Mouse (Mus musculus): ENCODE results near the gene Cmtm5.
"Not testable (repeated sequence)": the region's sequence is repeated elsewhere in the genome, so short reads cannot be mapped to it uniquely, and the experiment has no call there.

Cmtm5 gene

DNA sequence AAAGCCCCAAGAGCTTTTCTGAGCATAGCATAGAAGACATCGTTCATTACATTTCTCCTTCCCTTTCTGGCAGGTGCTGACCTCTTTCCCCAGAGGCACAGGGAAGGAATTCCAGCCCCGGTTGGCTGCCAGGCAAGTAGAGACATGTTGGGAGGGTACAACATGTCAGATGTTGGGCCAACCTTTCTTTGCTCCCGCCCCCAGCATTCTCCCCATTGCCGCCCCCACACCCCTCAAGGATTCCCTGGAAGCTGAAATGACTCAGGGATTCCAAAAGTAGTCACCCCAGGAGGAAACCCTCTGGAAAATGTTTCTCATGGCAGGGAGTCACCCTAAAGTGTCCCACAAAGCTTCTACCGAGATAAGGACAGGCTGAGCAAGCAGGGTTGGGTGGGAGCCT, 6.3 kb upstream of the Cmtm5 start:
- in situ Hi-C loops (cut with MboI; ENCODE audit: unreplicated experiment in 2 of 2), result no loop called here

DNA sequence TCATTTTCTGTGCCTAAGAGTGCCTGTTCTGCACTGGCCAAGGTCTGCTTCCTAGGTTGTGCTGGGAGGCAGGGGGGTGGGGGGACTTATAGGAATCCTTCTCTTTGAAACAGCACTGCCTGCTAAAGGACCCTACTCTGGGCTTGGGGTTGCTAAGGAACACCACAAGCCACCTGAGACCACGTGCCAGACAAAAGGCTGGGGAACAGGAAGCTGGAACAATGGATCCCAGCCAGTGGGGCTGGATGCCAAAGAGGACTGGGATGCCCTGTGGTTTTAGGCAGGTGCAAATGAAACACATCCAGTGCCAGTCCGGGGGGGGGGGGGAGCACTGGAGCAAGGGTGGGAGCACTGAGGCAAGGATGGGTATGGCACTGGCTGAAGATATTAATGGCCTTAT, 5.6 kb upstream of the Cmtm5 start:
- in situ Hi-C loops (cut with MboI; ENCODE audit: unreplicated experiment in 2 of 2), result no loop called here

DNA sequence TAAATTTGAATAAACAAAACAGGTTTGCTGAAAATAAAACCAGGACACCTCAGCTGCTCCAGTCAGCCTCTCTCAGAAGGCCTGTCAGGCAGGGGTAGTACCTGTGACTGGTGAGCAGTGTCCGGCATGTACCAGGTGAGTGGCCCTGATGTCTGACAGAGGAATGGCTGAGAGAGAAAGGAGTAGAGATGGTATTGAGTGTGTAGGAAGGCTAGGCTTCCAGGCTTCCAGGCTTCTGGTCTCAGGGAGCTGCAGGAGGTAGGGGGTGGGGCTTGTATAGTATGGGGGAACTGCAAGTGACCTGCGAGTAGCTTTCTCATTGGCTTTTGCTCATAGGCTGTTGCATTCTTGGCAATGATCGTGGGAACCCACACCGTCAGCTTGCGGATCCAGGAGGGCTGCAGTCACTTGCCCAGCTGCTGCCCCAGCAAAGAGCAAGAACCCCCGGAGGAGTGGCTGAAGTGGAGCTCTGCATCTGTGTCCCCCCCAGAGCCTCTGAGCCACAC, 3.4 kb upstream of the Cmtm5 start, which contains the start of gene Il25:
TSS of gene Il25 (plus strand) at position 51 of the 506 bp plus-strand sequence.
- in situ Hi-C loops (cut with MboI; ENCODE audit: unreplicated experiment in 2 of 2), result no loop called here

DNA sequence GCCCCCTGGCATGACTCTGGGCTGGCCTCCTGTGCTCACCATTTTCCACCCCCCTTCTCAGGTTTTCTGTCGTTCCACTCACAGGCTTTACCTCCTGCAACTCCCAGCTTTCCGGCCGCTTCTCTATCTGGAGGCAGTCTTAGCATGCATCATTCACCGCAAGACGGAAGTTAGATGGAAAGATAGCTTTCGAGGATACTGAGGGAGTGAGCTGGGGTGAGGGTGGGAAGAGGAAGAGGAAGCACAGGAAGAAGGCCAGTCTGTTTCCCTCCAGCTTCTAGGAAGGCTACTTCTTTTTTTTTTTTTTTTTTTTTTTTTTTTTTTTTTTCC, 735 bp downstream of the Cmtm5 start:
- in situ Hi-C loops (cut with MboI; ENCODE audit: unreplicated experiment in 2 of 2), result loop anchor here in 1 of 2 experiments (5.0 kb wide), 1 partner anchor 94 kb away; no protein-coding TSS in a partner anchor

DNA sequence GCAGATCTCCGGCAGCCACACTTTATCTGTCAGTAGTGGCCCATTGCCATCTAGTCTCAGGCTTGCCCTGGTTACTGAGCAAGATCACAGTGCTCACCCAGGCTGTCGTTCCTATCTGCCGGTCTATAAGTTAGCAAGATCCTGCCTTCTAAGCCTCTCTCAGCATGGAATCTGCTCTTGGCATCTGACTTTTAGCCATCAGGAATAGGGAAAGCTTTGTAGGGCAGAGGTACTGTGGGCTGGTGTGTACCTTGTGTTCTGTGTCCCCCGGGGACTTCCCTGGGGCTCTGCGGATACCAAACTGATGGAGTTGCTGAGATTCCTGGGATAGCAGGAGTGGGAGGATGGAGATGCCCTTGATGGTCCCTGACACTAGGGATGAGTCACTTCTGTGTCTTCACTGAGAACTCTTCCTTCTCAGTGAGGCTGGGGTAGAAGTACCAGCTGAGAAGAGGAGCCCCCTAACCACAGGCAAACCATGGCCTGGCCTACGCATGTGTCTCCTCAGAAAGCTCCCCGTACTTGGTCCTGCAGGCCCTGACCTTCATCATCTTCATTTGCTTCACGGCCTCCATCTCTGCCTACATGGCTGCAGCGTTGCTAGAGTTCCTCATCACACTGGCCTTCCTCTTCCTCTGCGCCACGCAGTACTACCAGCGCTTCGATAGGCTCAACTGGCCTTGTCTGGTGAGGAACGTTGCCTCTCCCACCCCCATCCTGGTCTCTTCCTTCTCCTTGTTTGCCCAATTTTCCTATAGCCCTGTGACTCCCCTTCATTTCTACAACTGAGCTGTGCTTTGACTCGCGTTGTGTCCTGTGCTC, 1.5 kb downstream of the Cmtm5 start:
- in situ Hi-C loops (cut with MboI; ENCODE audit: unreplicated experiment in 2 of 2), result loop anchor here in 1 of 2 experiments (5.0 kb wide), 1 partner anchor 95 kb away; no protein-coding TSS in a partner anchor

DNA sequence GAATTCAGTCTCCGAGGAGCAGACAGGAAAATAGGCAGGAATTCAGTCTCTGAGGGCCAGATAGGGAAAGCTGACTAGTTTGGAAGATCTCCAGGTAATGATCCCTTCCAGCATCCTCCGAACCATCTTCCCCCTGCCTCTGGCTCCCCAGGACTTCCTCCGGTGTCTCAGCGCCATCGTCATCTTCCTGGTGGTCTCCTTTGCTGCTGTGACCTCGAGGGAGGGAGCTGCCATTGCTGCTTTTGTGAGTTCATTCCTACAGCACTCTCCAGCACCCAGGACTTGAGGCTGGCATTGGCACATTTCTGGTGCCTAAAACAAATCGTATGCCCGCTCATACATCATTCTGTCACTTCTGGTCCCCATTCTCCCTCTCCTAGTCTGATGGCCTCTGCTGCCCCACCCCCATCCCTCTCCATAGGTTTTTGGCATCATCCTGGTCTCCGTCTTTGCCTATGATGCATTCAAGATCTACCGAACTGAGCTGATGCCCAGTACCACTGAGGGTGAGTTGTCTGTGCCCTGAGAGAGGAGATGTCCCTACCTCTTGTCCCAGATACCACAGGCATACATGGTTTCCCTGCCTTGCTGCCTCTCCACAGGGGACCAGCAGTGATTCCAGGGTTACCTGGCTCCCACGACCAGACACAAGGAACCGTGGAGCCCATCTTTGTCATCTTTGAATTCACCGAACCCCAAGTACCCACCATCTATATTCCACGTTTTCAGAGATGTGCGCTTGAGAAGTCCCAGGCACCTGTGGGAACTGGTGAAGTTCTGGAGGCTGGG, 2.6 kb downstream of the Cmtm5 start:
- in situ Hi-C loops (cut with MboI; ENCODE audit: unreplicated experiment in 2 of 2), result loop anchor here in 1 of 2 experiments (5.0 kb wide), 1 partner anchor 96 kb away; no protein-coding TSS in a partner anchor

DNA sequence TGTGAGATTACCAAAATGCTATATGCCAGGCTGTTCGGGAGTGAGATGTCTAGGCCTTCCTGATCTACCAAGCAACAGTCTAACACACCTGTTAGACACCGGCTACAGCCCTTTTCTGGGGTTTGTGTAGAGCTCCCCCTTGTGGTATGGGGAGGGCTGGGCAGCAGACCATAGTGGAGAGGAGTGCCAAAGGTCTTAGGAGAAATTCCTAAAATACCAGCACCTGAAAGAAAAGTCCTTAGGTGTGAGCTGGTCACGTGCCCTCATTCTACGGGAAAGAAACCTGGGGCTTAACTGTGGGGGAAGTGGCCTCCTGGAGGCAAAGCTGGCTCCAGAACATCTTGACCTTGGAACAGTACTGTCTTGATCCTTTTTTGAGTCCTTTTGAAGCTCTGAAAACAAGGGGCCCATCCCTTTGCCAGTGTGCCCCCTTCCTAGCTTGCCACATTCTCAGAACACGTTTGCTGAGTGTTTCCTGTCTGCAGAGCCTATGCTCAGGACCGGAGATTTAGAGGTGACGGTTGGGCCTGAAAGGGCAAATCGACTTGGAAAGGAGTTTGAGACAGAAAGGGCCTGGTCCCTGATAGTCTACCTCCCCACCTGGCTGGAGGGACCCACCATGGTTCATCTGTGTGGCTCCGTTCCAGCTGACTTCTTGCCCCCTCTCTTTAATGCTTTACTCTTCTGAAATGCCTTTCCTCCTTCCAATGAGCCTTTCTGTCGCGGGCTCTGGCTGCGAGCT, 3.5 kb downstream of the Cmtm5 start:
- in situ Hi-C loops (cut with MboI; ENCODE audit: unreplicated experiment in 2 of 2), result loop anchor here (5.0 kb wide), 1 partner anchor 97 kb away; no protein-coding TSS in a partner anchor

DNA sequence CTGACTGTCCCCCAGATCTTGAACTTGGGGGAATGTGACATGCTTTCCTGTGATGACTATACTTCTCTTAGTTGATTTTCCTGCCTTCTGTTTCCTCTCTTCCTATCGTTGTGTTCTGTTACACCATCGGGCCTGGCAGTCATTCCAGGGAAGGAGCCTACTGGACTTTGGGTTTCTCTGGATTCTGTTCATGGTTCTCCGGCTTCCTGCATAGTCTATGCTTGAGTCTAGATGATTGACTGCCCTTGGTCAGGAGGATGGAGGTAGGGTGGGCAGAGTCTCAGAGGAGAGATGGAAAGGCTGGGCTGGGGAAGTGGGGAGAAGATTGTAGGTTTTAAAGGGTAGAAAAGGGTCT, 4.1 kb downstream of the Cmtm5 start:
- in situ Hi-C loops (cut with MboI; ENCODE audit: unreplicated experiment in 2 of 2), result loop anchor here in 1 of 2 experiments (5.0 kb wide), 1 partner anchor 98 kb away; no protein-coding TSS in a partner anchor

DNA sequence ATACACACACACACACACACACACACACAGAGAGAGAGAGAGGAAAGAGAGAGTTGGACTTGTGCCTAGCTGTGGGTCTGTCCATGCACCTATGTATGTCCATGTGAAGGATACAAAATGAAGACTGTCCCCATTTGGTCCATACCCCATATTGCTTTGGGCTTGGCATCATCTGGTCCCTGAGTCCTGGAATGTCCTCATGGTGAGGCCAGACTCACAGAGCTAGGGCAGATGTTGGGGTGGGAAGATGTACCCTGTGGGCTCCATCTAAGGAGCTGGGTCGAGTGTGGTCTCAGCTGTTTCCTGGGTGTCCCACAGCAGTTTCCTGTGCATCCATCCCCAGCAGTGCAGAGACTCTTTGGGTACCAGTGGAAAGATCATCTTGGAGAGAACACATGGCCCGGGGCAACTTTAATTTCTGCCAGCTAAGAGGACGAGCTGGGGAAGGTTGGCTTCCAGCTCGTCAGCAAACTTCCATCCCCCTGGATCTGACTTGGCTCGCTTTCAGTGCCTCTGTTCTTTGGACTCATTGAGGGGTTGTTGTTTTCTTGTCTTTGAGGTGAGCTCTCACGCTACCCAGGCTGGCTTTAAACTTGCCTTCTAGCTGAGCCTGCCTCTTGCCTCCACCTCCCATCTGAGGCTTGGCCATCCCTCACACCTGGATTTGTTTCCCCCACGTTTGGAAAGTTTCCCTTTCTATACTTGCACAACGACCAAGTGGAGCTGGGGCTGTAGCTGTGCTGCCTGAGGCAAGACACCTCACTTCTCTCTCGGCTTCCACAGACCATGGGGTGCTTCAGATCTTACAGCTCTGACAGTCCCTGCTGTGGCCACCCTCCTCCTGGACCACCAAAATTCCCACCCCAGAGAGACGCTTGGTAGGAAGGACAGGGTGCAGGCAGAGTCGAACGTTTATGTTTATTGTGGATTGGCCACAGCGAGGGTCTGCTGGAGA, 5.2 kb downstream of the Cmtm5 start:
- in situ Hi-C loops (cut with MboI; ENCODE audit: unreplicated experiment in 2 of 2), result loop anchor here in 1 of 2 experiments (5.0 kb wide), 1 partner anchor 99 kb away; no protein-coding TSS in a partner anchor

DNA sequence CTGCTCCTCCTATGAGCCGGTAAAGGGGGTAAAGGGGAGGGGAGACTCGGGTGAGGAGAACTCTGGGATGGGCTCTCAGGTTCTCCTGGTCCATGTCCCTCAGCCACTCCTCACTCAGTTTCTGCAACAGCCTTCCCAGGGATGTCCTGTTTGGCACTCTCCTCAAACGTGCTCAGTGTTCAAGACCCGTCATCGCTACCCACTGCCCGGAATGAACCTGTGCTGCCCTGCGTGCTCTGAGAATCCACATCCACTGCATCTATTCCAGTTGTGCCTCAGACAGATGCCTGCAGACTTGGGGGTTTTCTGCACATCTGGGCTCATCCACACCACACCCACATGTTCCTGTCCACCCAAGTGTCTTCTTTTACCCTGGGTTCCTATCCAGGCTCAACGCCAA, 6.4 kb downstream of the Cmtm5 start:
- in situ Hi-C loops (cut with MboI; ENCODE audit: unreplicated experiment in 2 of 2), result loop anchor here in 1 of 2 experiments (5.0 kb wide), 1 partner anchor 100 kb away; no protein-coding TSS in a partner anchor

DNA sequence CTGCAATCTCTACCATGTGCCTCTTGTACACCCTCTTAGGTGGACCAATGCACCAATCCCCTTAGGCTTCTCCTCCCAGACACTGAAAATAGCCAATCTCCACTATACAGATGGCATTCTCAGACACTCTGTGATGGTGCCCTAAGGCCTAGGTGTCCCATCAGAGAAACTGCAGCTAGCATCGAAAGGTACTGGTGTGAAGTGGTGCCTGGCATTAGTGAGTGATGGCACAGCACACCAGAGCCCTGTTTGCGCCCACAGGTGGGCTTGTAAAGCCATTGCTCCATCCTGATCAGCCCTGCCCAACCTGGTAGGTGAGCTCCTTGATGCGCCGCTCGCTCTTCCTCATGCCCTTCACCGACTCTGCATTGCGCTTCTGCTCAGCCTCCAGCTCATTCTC, 7.9 kb downstream of the Cmtm5 start:
- in situ Hi-C loops (cut with MboI; ENCODE audit: unreplicated experiment in 2 of 2), result loop anchor here in 1 of 2 experiments (5.0 kb wide), 1 partner anchor 102 kb away; no protein-coding TSS in a partner anchor

DNA sequence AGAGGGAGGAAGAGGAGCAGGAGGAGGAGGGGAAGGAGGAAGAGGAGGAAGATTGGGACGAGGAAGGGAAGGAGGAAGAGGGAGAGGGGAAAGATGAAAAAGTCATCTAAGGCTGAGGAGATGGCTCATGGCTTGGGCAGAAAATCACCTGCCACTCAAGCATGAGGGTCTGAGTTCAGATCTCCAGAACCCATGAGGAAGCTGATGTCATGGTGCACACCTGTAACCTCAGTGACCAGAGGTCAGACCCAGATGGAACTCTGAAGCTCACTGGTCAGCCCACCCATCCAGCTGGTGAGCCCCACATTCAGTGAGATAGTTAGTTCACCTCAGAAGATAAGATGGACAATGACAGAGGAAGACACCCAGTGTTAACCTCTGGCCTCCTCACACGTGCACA, 8.9 kb downstream of the Cmtm5 start:
- in situ Hi-C loops (cut with MboI; ENCODE audit: unreplicated experiment in 2 of 2), result loop anchor here in 1 of 2 experiments (5.0 kb wide), 1 partner anchor 103 kb away; no protein-coding TSS in a partner anchor

DNA sequence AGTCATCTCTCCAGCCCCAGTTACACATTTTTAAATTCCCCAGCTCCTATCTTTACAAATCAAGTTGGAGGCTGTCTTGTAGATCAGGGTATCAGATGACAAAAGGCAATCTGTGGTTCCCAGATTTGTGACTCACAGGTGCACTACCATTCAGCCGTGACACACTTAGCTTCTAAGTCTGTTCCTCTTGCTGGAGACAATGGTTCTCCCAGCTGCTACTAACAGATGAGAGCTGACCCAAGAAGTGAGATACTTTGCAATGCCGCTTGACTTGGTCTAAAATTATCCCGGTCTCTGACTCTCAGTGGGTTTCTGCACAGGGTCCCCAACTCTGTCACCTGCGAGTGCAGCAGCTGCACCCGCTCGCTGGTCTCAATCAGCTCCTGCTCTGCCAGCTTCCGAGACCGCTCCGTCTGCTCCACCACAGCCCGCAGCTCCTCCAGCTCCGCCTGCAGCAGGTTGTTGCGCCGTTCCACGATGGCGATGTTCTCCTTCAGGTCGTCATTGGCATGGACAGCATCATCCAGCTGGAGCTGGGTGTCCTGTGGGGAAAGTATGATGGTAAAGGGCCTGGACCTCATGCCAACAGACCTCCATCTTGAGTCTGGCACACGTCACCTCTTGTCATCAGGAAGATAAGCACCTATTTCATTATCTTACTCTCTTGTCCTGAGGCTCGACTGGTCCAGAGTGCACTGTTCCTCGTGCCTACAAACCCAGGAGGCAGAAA, 10.1 kb downstream of the Cmtm5 start:
- in situ Hi-C loops (cut with MboI; ENCODE audit: unreplicated experiment in 2 of 2), result no loop called here

DNA sequence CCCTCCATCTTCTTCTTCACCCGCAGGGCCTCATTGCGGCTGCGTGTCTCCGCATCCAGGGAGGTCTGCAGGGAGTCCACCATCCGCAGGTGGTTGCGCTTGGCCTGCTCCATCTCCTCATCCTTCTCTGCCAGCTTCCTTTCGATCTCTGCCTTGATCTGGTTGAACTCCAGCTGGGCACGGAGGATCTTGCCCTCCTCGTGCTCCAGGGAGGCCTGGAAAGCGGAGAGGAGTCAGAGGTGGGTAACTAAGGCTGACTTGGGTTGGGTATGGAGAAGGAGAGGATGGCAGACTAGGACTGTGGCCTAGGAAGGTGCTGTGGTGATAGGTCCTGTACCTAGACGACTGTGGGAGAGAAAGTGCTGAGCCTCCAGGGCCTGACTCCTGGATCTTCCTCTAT, 10.9 kb downstream of the Cmtm5 start:
- in situ Hi-C loops (cut with MboI; ENCODE audit: unreplicated experiment in 2 of 2), result not testable (repeated sequence)

DNA sequence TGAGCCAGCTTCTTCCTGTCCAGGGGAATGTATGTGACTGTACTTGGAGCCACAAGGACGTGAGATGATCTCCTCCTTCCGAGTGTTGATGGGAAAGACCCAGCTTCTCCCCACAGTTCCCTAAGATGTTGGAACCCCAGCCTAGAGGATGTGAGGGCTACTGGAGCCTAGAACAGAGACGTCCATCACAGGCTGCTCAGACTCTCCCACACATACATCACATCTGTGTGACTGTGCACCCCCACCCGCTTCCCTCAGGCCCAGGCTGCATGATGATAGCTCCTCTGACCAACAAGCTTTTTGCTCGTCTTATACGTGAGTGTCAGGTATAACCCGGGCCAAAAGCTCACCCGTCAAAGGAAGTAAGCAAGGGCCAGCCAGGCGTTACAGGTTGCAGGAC, 12.7 kb downstream of the Cmtm5 start:
- in situ Hi-C loops (cut with MboI; ENCODE audit: unreplicated experiment in 2 of 2), result no loop called here

DNA sequence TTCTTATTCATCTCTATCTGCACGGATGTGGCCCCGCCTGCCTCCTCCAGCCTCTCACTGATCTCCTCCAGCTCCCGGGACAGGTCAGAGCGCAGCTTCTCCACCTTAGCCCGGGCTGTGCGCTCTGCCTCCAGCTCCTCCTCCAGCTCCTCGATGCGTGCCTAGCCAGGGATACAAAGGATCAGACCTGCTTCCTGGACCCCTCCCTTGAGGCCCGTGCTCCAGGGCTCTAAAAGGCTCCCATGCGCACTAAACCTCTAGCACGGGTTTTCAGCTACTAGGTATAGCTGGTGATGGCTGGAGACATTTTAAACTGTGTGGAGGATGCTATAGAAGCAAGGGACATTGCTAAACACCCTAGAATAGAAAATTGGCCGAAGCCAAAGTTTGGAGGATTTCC, 14.4 kb downstream of the Cmtm5 start:
- in situ Hi-C loops (cut with MboI; ENCODE audit: unreplicated experiment in 2 of 2), result no loop called here

DNA sequence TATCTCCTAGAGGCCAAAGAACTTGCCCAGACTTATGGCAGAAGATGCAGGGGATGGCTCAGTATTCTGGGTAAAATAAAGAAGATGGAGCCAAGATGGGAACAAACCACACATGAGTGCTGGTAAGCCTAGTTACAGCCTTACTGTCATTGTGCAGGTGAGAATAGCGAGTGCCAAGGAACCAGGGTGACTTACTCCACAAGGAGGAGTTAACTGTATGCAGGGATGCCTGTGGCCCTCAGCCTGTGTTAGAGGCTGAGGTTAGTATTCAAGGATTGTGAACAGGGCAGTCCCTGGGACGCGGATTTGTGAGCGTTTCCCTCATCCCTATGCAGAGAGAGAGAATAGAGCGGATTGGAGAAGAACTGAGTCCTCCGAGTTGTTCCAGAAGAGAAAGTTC, 15.5 kb downstream of the Cmtm5 start:
- in situ Hi-C loops (cut with MboI; ENCODE audit: unreplicated experiment in 2 of 2), result no loop called here

DNA sequence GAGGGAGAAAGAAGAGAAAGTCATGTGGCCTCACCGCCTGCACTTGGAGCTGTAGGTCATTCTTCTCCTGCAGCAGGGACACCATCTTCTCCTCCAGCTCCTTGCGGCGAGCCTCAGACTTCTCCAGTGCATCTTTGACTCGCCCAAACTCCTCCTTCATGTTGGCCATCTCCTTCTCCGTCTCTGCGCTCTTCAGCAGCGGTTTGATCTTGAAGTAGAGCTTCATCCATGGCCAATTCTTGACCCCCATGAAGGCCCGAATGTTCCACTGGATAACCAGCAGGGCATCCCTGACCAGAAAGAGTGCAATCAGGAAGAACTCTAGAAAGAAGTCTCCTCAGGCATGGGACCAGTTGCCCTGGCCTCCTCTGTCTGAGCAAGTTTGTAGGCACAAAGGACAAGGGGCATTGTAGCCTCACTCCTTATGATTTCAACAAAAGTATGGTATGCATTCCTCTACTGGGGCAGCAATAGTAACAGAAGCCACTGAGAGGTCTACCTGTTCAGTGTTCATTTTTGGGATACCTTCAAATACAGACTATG, 17.7 kb downstream of the Cmtm5 start:
- in situ Hi-C loops (cut with MboI; ENCODE audit: unreplicated experiment in 2 of 2), result no loop called here
